Mouse (Mus musculus): ENCODE measurements around the gene Olfr556.

GRCm38 (mm10) chr7:102636665-102637064 is 28.0 kb upstream of the Olfr556 start:
- TF ChIP-seq POLR2A (IDR thresholded peaks at IDR 0.05; ENCODE audit: extremely low read depth, insufficient read depth, low read length) (no peak), CTCF (IDR thresholded peaks at IDR 0.05; ENCODE audit: low read depth, low read length) (no peak)

All from liver, adult 2 months (tissue).